Mouse (Mus musculus) activated CD4-positive, CD25-positive, alpha-beta regulatory T cell, adult 9 weeks (primary cell): ENCODE data around the gene Gm29049. TPM values are rescaled to one million over a fixed set of nuclear protein-coding genes. Genes with fewer than 3 reads are reported as not detected.

Source experiments
- polyA plus RNA-seq: library from polyadenylated mRNA; unstranded; fragments of 100-300 nt; shearing (Covaris generic); gene quantifications from one replicate; pipeline ENCODE4 v1.2.1, GENCODE M21; 2017

The Gm29049 gene
- not detected for polyA plus RNA-seq

GRCm38 (mm10) chrY:7997068-7997467 is at the start of gene Gm29049:
Gene Gm29049 (minus strand): TSS chrY:7997168.

Other genes starting within 250 kb of the Gm29049 start
- not detected for gene Gm20825, start 74.3 kb upstream of the Gm29049 start, polyA plus RNA-seq